Mouse (Mus musculus): ENCODE measurements around the gene Fut4. TPM values are rescaled to one million over a fixed set of nuclear protein-coding genes. Genes with fewer than 3 reads are reported as not detected.
"Not testable (repeated sequence)": the region's sequence is repeated elsewhere in the genome, so short reads cannot be mapped to it uniquely, and the experiment has no call there.

Fut4 gene
- total RNA-seq, 4 experiments from 2014 or later = 0.11 to 0.29 (median 0.18) TPM

DNA sequence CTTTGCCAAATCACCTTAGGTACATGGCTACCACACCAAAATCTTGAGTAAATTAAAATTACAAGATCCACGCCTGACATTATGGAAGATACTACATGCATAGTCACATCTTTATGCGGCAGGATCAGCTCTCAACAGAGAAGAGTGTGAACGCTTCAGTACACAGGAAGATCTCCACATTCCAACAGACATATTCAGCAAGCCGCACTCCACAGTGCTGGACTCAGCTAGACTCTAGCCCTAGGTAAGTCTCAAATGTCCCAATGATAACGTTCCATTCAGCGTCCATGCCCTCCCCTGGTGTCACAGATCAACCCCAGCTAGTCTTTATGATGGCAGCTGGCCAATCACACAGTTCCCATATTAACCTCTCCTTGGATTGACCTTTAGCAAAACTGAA is 26.2 kb downstream of the Fut4 start:
- no peak for DNase-seq (ENCODE audit: low spot score in 2 of 2)

- no peak for DNase-seq (ENCODE audit: low spot score in 2 of 2)
Observed at GRCm38 (mm10) chr9:14724755-14725420, 27.3 kb downstream of the Fut4 start.

DNA sequence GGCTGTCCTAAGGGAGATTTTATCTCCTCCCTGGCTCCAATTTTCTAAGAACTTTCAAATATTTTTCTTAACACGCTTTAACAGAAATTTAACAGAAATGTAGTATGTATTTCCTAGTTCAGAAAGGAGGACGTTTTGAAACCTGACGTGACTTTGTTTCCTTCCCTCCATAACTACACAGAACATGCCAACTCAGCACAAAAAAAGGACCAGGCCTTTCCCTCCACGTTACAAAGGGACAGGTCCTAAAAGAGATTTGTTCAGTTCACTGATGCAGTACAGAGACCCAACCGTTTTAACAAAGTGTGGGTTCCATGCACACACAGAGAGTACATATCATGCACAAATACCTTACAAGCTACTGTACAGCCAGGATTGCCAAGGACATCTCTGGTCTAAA is 30.6 kb downstream of the Fut4 start:
- no peak for DNase-seq (ENCODE audit: low spot score in 2 of 2)

DNA sequence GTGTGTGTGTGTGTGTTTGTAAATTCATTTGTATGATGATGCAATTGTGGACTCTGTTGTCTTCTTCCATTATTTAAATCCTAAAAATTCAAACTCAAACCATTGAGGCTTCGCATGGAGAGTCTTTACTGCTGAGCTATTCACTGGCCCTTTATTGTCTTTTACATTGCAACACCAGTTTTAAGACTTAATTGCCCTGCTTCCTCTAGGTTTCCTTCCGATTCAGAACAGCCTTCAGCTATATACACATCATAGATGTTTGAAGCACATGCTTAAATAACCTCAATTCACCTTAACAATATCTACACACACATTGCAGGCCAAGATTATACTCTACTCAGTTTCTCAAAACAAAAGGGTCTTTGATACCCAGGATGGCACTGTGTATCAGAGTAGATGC is 31.8 kb downstream of the Fut4 start:
- DNase-seq (ENCODE audit: low spot score in 2 of 2) = no peak

GRCm38 (mm10) chr9:14718332-14718691 is 33.9 kb downstream of the Fut4 start:
- DNase-seq (ENCODE audit: low spot score in 2 of 2) = no peak

GRCm38 (mm10) chr9:14717689-14718331 is 34.4 kb downstream of the Fut4 start:
- no peak for DNase-seq (ENCODE audit: low spot score in 2 of 2)

DNA sequence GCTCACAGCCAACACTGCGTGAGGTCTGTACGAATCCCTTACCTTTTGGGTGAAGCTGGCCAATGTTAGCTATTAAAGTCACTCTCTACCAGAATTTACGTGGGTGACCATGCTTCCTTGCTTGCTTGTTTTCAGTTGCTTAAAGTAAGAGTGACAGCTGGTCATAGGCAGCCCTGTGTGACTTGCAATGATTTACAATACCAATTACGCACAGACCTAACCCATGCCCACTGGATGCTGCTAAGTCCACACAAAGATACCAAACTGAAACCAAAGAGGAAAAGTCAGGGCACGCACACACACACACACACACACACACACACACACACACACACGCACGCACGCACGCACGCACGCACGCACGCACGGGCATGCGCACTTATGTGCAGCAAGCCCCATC is 36.9 kb downstream of the Fut4 start:
- DNase-seq (ENCODE audit: low spot score in 2 of 2) = no peak

- DNase-seq (ENCODE audit: low spot score in 2 of 2) = no peak
Observed at GRCm38 (mm10) chr9:14710910-14711309, 41.3 kb downstream of the Fut4 start.

DNA sequence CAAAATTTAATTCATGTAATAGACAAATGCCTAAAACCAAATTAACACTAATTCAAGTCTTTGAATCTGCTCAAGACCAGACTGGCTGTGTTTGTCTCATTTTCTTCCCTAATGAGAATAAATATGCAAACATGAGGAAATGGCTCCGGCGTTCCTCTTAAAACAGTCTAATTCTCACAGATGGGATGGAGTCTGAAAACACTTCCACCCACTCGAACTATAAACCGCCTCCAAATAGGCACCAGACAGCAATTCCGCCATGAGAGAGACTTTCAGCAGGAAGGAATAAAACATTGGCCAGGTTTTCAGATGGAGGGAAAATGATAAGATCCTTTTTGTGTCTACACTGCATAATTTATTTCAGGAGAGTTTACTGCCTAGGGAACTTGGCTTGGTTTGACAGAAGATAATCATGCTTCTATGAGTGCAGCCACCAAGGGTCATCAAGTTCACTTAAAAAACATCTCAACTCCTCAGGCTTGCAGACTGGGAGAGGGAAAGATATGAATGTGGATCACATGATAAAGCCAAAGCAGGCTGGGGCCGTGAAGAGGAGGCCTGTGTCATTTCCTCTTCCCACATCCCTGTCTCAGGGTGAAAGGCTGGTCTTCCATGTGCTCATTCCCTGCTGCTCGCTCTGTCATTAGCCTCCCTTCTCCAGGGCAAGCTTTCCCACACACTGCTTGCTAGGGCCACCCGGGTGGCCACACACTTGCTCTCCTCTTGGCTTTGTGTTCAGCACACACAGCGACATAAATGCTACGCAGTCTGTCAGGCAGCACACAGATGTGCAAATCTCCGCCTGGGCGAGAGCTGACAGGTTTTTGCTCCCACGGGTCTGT is 46.7 kb downstream of the Fut4 start:
- DNase-seq (ENCODE audit: low spot score in 2 of 2) = no peak

- DNase-seq (ENCODE audit: low spot score in 2 of 2) = not testable (repeated sequence)
Observed at GRCm38 (mm10) chr9:14700795-14701194, 51.4 kb downstream of the Fut4 start.

GRCm38 (mm10) chr9:14699288-14699640 is 52.9 kb downstream of the Fut4 start:
- no peak for DNase-seq (ENCODE audit: low spot score in 2 of 2)

DNA sequence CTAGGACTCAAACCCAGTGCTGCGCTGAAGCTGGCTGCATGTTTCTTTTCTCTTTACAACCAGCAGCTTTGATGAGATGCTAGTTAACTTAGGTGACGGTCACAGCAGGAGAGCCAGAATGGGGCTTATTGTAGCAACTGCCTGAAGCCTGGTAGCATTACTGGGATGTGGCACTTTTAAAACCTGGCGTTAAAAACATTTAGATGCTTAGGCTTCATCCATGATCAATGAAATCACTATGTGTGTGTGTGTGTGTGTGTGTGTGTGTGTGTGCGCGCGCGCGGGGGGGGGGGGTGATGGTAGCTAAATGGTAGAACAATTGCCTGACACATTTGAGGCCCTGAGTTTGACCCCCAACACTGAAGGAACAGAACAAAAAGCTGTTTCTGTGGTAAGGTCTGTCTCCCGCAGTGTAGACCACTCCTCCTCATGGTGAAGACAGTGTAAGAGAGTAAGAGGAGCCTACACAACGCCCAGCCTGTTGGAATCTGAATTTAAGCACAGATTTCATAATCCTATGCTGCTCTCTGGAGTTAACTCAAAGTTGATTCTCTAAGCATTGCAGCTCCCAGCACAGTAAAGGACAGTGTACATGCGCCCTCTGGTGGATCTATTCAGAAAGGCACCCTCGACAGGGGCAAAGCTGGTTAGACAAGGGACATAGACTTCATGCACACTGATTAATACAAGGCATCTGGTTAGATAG is 53.5 kb downstream of the Fut4 start:
- peak; percentile 86 to 88 for DNase-seq (ENCODE audit: low spot score in 2 of 2)

Other genes starting within 250 kb of the Fut4 start
- gene Amotl1, start 107.3 kb downstream of the Fut4 start, total RNA-seq (2022) = 100 to 1,000 TPM; 324 to 412 (median 352) TPM
- gene Piwil4, start 11.7 kb downstream of the Fut4 start, total RNA-seq (2022) = not detected
- gene 1700012B09Rik, start 18.6 kb upstream of the Fut4 start, total RNA-seq (2022) = not detected
- 10 to 100 TPM; 10.8 to 13.5 (median 11.0) TPM for gene Mre11a, start 32.3 kb upstream of the Fut4 start, total RNA-seq (2022)
- 1 to 10 TPM; 6.0 to 7.7 (median 7.5) TPM for gene Ankrd49, start 32.5 kb upstream of the Fut4 start, total RNA-seq (2022)
- not detected for gene Gpr83, start 107.8 kb upstream of the Fut4 start, total RNA-seq (2022)
- not detected for gene Izumo1r, start 151.6 kb upstream of the Fut4 start, total RNA-seq (2022)